Mouse (Mus musculus) right cerebral cortex, postnatal 10 days (tissue): ENCODE measurements around the gene S100a9.
A peak's percentile ranks its signal among the peaks of the same experiment; 100 is the strongest.

ENCODE experiments used
- DNase-seq, 2 experiments: peaks; one replicate each; pipeline ENCODE4 v3.0.0; 2021; ENCODE audit warnings: low spot score in 2 of 2

S100a9 gene

DNA sequence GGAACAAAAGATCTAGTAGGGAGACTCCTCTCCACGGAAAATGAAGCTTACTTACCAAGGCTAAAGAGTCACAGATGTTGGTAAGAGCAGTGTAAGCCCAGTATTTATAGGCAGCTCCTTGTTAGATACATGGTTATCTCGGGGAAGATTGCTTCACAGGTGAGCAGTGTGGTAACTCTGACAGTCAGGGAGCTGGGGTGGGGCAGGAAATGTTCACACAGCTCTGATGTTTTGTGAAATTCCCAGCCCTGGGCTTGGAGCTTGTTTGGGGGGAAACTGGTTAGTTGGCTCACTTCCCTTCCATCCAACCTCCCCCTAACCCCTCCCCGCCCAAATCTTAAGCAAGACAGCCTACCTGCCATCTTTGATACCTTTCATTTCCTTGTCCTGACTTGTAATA is at the start of gene S100a9:
TSS of gene S100a9 (minus strand) at position 109 of the 400 bp plus-strand sequence.
- DNase-seq, result no peak

DNA sequence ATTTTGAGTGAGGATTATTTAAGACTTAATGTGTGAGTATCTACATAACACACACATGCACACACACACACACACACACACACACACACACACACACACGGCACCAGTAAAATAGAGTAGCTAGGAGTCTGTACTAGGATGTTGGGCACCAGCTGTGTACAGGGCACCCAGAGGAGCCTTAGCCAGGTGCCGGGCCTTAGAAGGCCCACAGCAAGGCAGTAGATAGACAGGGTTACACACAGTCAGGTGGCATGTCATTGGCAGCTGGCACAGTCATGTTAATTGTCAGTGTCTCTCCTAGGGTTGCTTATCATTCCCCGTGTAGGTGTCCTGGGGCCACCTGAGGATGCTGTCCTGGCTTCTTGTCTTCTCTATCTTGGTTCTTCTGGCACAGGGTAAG is 31.1 kb upstream of the S100a9 start, which contains the start of gene Pglyrp4:
TSS of gene Pglyrp4 (plus strand) at position 301 of the 400 bp plus-strand sequence.
- no peak for DNase-seq

- DNase-seq, result peak; percentile 83 to 86
These were observed 14.3 kb upstream of the S100a9 start for GRCm38 (mm10) chr3:90709591-90710460.

- peak; percentile 25 to 56 for DNase-seq
These were observed 13.1 kb upstream of the S100a9 start for GRCm38 (mm10) chr3:90708523-90709202.

DNA sequence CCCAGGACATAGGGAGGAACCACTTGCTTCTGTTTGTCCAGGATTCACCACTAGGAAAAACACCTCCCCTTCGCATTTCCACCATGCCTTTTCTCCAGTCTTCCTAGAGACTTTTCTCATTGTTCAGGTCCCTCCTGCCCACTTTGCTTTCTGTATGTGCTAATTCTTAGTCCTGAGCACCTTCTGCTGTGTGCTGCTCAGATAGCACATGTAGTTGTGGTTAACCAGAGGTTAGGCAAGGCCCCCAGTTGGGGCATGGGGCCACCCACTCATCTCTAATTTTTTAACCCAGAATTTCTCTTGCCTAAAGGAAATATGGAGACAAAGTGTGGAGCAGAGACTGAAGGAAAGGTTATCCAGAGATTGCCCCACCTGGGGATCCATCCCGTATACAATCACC is 6.7 kb upstream of the S100a9 start:
- DNase-seq, result no peak

DNA sequence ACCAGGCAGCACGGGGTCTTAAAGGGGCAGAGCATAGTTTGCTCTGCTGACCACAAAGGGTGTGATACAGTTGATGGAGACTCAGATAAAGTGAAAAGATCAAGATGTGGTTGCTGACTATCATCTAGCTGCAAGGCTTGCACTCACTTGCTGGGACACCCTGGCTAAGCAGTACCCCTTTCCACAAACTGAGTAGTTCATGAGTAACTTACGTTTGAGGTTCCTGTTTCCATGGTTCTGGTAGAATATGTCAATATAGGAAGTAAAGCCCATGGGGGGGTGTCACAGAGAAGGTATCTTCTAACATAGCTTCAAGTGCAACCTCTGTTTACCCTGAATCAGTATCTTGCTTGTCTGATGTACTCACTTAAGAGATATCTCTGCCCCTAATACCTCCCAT is 2.0 kb downstream of the S100a9 start:
- DNase-seq, result no peak

DNA sequence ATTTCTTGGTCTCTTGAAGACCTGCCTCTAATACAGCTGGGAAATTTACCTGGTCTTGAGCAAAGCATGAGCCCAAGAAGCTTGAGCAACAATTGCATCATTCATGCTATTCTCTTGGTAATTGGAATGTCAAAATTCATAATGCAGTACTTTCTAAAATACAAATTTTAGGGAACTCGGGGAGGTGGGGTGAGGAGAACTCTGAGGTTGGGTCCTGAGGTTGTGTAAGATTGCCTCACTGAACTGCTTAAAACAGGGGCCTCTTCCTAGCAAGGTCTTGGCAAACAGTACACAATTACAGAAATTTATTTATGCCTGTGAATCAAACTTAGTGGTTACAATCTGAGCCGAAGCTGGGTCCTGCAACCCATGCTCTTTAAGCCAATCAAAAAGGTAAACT is 8.7 kb downstream of the S100a9 start:
- DNase-seq, result no peak

GRCm38 (mm10) chr3:90683929-90684328 is 11.6 kb downstream of the S100a9 start:
- DNase-seq, result no peak

DNA sequence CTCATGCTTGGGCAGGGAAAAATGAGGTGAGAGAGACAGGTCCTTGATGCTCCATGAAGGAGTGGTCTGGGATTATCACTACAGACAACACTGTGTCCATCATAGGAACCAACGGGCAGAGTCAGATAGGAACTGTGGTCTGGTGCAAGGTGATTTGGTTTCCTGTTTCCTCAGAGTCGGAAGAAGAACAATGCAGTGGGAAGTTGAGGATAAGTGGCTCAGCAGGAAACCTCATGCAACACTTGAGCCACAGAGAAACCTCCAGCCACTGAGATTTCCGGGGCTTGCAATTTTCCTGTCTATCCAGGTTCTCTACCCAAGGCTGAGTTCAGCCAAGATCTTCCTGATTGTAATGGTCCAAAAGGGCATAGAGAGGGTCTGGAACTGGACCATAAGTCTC is 16.9 kb downstream of the S100a9 start:
- DNase-seq, result no peak

DNA sequence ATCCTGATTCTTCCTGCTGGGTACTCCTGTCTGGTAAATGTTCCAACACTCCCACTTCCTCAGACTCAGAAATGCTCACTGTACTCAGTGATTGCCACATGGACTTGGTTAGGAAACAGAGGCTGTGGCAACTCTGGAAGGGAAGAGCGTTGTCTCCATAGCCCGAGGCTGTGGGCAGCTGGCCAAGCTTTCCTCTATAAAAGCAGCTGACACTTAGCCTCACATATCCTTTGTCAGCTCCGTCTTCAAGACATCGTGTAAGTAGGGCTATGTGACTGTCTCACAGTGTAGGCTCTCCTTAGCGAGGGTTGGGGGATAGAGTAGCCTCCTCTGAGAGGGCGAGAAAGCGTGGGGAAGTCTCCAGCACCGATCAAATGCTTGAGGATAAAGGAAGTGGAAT is 26.7 kb downstream of the S100a9 start, which contains the start of gene S100a8:
TSS of gene S100a8 (plus strand) at position 133 of the 400 bp plus-strand sequence.
- no peak for DNase-seq

- no peak for DNase-seq
These were observed 31.3 kb downstream of the S100a9 start for GRCm38 (mm10) chr3:90664219-90664618.

DNA sequence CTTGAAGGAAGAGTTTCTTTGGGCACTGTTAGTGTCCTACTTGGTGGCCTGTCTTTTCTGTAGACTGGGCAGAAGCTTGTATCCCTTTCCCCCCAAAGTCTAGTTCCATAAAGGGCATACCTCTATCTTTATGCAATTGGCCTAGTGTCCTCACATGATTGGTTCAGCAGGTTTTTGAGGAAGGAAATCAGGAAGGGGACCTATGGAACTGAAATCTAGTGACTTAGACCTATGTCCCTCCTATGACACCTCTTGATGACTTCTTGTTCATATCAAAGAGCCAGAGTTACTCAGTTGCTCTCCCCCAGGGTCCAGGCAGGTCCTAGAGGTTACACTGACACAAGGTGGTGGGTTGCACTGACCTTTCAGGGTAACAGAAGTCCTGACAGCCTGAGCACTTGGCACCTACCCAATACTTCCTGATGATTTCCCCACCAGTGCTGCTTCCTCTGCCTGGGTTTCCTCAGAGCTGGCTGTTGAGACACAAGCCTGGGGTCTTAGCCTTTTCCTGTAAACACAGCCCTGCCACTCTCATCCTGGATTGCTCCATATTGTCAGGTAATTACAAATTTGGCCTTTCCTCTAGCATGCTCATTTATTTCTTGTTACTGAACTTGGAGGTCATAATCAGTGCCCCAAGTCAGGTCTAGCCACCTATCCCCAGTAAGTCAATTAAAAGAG is 36.0 kb downstream of the S100a9 start:
- no peak for DNase-seq

DNA sequence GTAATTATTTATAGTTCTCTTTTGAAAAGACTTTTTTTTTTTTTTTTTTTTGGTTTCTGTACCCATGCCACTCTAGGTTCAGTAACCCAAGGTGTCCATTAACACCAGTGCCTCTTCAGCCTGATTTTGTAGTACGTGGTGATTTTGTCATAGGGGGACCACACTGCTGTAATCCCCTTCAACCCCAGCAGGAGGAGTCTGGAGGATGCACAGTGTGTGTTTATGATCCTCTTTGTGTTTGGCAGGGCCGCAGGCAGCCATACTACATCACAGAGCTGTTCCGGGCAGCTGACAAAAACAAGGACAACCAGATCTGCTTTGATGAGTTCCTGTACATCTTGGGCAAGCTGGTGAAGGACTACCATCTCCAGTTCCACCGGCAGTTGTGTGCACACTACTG is 38.1 kb downstream of the S100a9 start:
- no peak for DNase-seq

- no peak for DNase-seq
These were observed 41.8 kb downstream of the S100a9 start, which contains the start of gene S100a7a for GRCm38 (mm10) chr3:90653717-90654116. TSS of gene S100a7a (plus strand) at chr3:90654017.

- peak; percentile 85 to 90 for DNase-seq
These were observed 42.5 kb downstream of the S100a9 start for GRCm38 (mm10) chr3:90652878-90653508.

- no peak for DNase-seq
These were observed 45.7 kb downstream of the S100a9 start for GRCm38 (mm10) chr3:90649832-90650231.

GRCm38 (mm10) chr3:90648981-90649380 is 46.5 kb downstream of the S100a9 start:
- peak in 1 of 2 experiments; percentile 40 for DNase-seq

DNA sequence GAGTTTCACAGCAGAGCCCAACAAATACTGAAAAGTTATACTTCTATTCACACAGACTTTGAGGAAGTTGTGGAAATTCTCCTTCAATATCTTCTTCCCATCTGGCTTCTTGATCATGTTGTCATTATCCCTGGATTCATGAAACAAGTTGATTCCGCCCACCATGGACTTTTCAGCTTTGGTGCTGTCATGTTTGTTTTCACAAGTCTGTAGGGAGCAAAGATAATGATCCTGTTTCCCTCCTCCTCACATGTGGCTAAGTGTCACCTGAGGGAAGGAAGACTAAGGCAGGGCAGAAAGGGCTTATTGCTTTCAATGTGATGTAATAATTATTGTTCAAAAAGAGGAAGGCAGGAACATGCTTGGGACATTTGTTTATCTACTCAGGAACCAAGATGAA is 48.2 kb downstream of the S100a9 start:
- DNase-seq, result no peak

GRCm38 (mm10) chr3:90644220-90644619 is 51.3 kb downstream of the S100a9 start:
- peak in 1 of 2 experiments; percentile 42 for DNase-seq
